Mouse (Mus musculus): ENCODE measurements around the gene March9. TPM values are rescaled to one million over a fixed set of nuclear protein-coding genes. Genes with fewer than 3 reads are reported as not detected.

March9 gene
- total and polyA plus RNA-seq, 3 experiments, result 2.1 to 5.2 TPM; not detected in 1

DNA sequence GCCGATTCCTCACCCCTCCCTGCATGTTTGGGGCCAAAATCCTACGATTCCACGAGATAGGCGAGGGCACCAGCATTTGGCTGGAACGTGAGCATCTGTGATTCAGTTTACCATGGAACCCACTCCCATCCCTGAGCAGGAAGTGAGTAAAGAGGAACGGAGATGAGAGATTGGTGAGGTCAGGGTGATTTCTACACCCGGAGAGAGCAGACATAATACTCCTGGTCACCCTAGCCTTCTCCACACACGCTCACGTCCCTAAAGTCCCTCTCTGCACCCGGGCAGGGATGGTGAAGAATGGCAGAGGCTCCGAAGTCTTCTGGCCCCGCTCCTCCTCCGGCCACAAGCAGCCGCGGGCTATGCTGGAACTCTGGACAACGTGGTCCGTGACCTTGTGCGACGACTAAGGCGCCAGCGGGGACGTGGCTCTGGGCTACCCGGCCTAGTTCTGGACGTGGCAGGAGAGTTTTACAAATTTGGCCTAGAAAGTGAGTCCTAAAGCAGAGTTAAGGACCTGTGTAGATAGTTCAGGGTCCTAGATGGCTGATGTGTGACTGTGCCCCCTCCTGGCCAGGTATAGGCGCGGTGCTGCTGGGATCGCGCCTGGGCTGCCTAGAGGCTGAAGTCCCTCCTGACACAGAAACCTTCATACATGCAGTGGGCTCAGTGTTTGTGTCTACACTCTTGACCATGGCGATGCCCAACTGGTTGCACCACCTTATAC lies 10.4 kb downstream of the March9 start:
- peaks cover 2 to 5% of the 10 kb centered on the region in 2 experiments for H3K4me1 ChIP-seq (ENCODE audit: control insufficient read depth in 1 of 2, insufficient read depth in 2 of 2, low read length in 2 of 2)
- no peak overlapping the region for H3K9ac ChIP-seq (ENCODE audit: control insufficient read depth, low read depth, low read length, poor library complexity, severe bottlenecking)
- H3K4me3 ChIP-seq (ENCODE audit: control insufficient read depth in 1 of 2, insufficient read depth in 1 of 2, low read depth in 2 of 2, low read length in 2 of 2), result no peak overlapping the region
- H3K36me3 ChIP-seq (ENCODE audit: control insufficient read depth in 1 of 2, insufficient read depth in 2 of 2, low read length in 2 of 2), result peaks cover 0 to 5% of the 10 kb centered on the region in 2 experiments; a peak in 2 of 4 replicates
- no peaks in the 10 kb centered on the region for H3K9me3 ChIP-seq (replicated peaks; ENCODE audit: insufficient read depth, low read length)
- no peaks in the 10 kb centered on the region for H3K27me3 ChIP-seq (ENCODE audit: control insufficient read depth in 1 of 2, insufficient read depth in 2 of 2, low read length in 2 of 2)
- no peak for DNase-seq (ENCODE audit: low read depth, low spot score)
- TF ChIP-seq MAX (IDR thresholded peaks at IDR 0.05; ENCODE audit: low read length) (no peak), CTCF (IDR thresholded peaks at IDR 0.05 in 2 of 3, conservative IDR thresholded peaks at IDR 0.05 in 1 of 3; ENCODE audit: control insufficient read depth in 1 of 3, insufficient read depth in 1 of 3, low read depth in 2 of 3, low read length in 3 of 3, poor library complexity in 1 of 3, severe bottlenecking in 1 of 3) (peak in 1 of 3 experiments; percentile 21; a peak in 1 of 6 replicates), MYB (IDR thresholded peaks at IDR 0.05; ENCODE audit: low read depth, low read length) (no peak)
- H3K79me2 ChIP-seq (ENCODE audit: control insufficient read depth, insufficient read depth, low read length, poor library complexity), result no peaks in the 10 kb centered on the region
- no peak overlapping the region for H3K27ac ChIP-seq (ENCODE audit: control insufficient read depth, low read depth, low read length)

DNA sequence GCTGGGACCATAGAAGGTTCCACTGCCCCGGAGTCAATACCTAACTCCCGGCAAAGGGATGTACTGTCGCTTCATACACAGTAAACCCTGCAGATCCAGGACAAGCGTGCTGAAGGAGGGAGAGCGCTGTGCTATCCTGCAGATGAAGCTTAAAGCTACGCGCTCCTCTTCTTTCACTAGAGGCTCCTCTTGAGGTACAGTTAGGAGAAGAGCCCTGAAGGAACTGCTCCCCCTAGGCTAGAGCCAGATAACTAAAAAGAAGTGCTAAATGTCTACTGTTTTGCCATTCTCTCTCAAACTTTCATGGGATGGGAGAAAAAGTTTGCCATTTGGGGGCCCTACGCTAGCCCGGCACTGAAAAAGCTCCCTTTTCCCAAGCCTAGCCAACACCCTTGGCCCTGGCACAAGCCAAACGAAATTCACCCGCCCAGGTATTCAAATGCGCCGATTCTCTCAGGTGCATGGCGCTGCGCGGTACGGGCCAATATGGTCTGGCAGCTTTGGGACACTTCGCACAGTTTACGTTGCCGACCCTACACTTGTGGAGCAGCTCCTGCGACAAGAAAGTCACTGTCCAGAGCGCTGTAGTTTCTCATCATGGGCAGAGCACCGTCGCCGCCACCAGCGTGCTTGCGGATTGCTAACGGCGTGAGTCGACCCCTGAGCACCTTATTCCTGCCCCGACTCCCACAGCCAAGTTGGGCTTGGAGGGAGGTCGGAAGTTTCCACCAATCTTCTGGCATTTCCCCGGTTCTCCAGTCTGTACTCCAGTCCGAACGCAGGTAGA lies 11.2 kb downstream of the March9 start:
- Histone ChIP-seq H3K4me1 (ENCODE audit: control insufficient read depth in 1 of 2, insufficient read depth in 2 of 2, low read length in 2 of 2) (peaks cover 2 to 5% of the 10 kb centered on the region in 2 experiments), H3K27ac (ENCODE audit: control insufficient read depth, low read depth, low read length) (no peak overlapping the region), H3K79me2 (ENCODE audit: control insufficient read depth, insufficient read depth, low read length, poor library complexity) (no peaks in the 10 kb centered on the region), H3K9ac (ENCODE audit: control insufficient read depth, low read depth, low read length, poor library complexity, severe bottlenecking) (no peak overlapping the region), H3K9me3 (replicated peaks; ENCODE audit: insufficient read depth, low read length) (no peaks in the 10 kb centered on the region), H3K4me3 (ENCODE audit: control insufficient read depth in 1 of 2, insufficient read depth in 1 of 2, low read depth in 2 of 2, low read length in 2 of 2) (no peak overlapping the region), H3K36me3 (ENCODE audit: control insufficient read depth in 1 of 2, insufficient read depth in 2 of 2, low read length in 2 of 2) (peaks cover 0 to 5% of the 10 kb centered on the region in 2 experiments; a peak in 2 of 4 replicates), H3K27me3 (ENCODE audit: control insufficient read depth in 1 of 2, insufficient read depth in 2 of 2, low read length in 2 of 2) (no peaks in the 10 kb centered on the region)
- no peak for TF ChIP-seq MEF2A (IDR thresholded peaks at IDR 0.05; ENCODE audit: extremely low read depth, insufficient replicate concordance, low read depth, low read length, poor library complexity, severe bottlenecking)
- TF ChIP-seq JUND (IDR thresholded peaks at IDR 0.05; ENCODE audit: low read depth, low read length), result no peak
- TF ChIP-seq ZKSCAN1 (IDR thresholded peaks at IDR 0.05; ENCODE audit: low read depth, low read length), result no peak
- TF ChIP-seq POLR2AphosphoS2 (IDR thresholded peaks at IDR 0.05; ENCODE audit: low read length), result no peak
- no peak for TF ChIP-seq BHLHE40 (IDR thresholded peaks at IDR 0.05; ENCODE audit: borderline replicate concordance, low read depth, low read length)
- TF ChIP-seq UBTF (IDR thresholded peaks at IDR 0.05; ENCODE audit: borderline replicate concordance, insufficient read depth, low read depth, low read length), result no peak
- DNase-seq (ENCODE audit: low read depth, low spot score), result no peak

- Histone ChIP-seq H3K4me3 (ENCODE audit: control insufficient read depth in 1 of 2, insufficient read depth in 1 of 2, low read depth in 2 of 2, low read length in 2 of 2) (no peak within 1 kb of the TSS), H3K4me1 (ENCODE audit: control insufficient read depth in 1 of 2, insufficient read depth in 2 of 2, low read length in 2 of 2) (peaks cover 2 to 5% of the 10 kb centered on the region in 2 experiments), H3K27ac (ENCODE audit: control insufficient read depth, low read depth, low read length) (no peak within 1 kb of the TSS), H3K27me3 (ENCODE audit: control insufficient read depth in 1 of 2, insufficient read depth in 2 of 2, low read length in 2 of 2) (no peaks in the 10 kb centered on the region), H3K36me3 (ENCODE audit: control insufficient read depth in 1 of 2, insufficient read depth in 2 of 2, low read length in 2 of 2) (peaks cover 0 to 5% of the 10 kb centered on the region in 2 experiments; a peak in 2 of 4 replicates), H3K9me3 (replicated peaks; ENCODE audit: insufficient read depth, low read length) (no peaks in the 10 kb centered on the region), H3K9ac (ENCODE audit: control insufficient read depth, low read depth, low read length, poor library complexity, severe bottlenecking) (no peak within 1 kb of the TSS), H3K79me2 (ENCODE audit: control insufficient read depth, insufficient read depth, low read length, poor library complexity) (no peaks in the 10 kb centered on the region)
- DNase-seq (ENCODE audit: low read depth, low spot score), result no peak
- TF ChIP-seq NELFE (IDR thresholded peaks at IDR 0.05; ENCODE audit: low read depth, low read length) (no peak), BHLHE40 (IDR thresholded peaks at IDR 0.05; ENCODE audit: borderline replicate concordance, low read depth, low read length) (no peak), POLR2AphosphoS2 (IDR thresholded peaks at IDR 0.05; ENCODE audit: low read length) (0 out of 2 replicates have a peak, but pooled peaks have one; percentile 32), SIN3A (IDR thresholded peaks at IDR 0.05; ENCODE audit: low read length) (no peak)
Measured at GRCm38 (mm10) chr10:127047954-127048353, 12.0 kb downstream of the March9 start, which contains the start of gene Cyp27b1. Gene Cyp27b1, plus strand, starts transcription at chr10:127048250.
